Mouse (Mus musculus) hindbrain, embryonic 12.5 days (tissue): Measurements from ENCODE around the gene Stk33. TPM values are rescaled to one million over a fixed set of nuclear protein-coding genes. Genes with fewer than 3 reads are reported as not detected.

ENCODE experiments used
- ATAC-seq: fragments of 200-750 bp; cut with Nextera tagmentation; 2 replicates; pipeline ENCODE4 v1.8.0; 2017; ENCODE audit warnings: moderate TSS enrichment; ENCODE audit not compliant: low FRiP score
- H3K27ac ChIP-seq: fragments of 300-500 bp; sonication (generic); 2 replicates; pipeline ENCODE4 v1.5.1; 2016; ENCODE audit warnings: mild to moderate bottlenecking
- H3K27me3 ChIP-seq: fragments of 300-500 bp; sonication (generic); 2 replicates; pipeline ENCODE4 v1.6.1; 2016; ENCODE audit warnings: mild to moderate bottlenecking
- H3K36me3 ChIP-seq: fragments of 300-500 bp; sonication (generic); 2 replicates; pipeline ENCODE4 v1.6.1; 2016; ENCODE audit warnings: mild to moderate bottlenecking
- H3K4me1 ChIP-seq: fragments of 300-500 bp; sonication (generic); 2 replicates; pipeline ENCODE4 v1.6.1; 2016
- H3K4me2 ChIP-seq: fragments of 300-500 bp; sonication (generic); replicated peaks from 2 replicates; pipeline ENCODE4 v1.6.1; 2016; ENCODE audit warnings: mild to moderate bottlenecking
- H3K4me3 ChIP-seq: fragments of 300-500 bp; sonication (generic); 2 replicates; pipeline ENCODE4 v1.5.1; 2016; ENCODE audit warnings: mild to moderate bottlenecking
- H3K9ac ChIP-seq: fragments of 300-500 bp; sonication (generic); 2 replicates; pipeline ENCODE4 v1.6.1; 2016; ENCODE audit warnings: mild to moderate bottlenecking, moderate library complexity
- H3K9me3 ChIP-seq: fragments of 300-500 bp; sonication (generic); replicated peaks from 2 replicates; pipeline ENCODE4 v1.6.1; 2016; ENCODE audit warnings: mild to moderate bottlenecking
- WGBS: fragments of 180-500 bp; shearing (Covaris S2); methylation state at CpG from one replicate; pipeline ENCODE4 v1.1.7; 2016; 5-methylcytosine and 5-hydroxymethylcytosine counted together
- polyA plus RNA-seq: library from polyadenylated mRNA; unstranded; fragments of >200 nt; fragmentation: Nextera tagmentation; extraction: Ambion mirVana; gene quantifications from 2 replicates; pipeline ENCODE4 v1.2.1, GENCODE M21; 2016

Stk33 gene
- polyA plus RNA-seq, 1 experiment from 2014 or later, result 6.8 TPM

GRCm38 (mm10) chr7:109275151-109275550, 163.7 kb downstream of the Stk33 start:
- ATAC-seq, result no peak
- H3K4me3 ChIP-seq, result no peak overlapping the region
- H3K9me3 ChIP-seq, result no peaks in the 10 kb centered on the region
- 85% methylated on average over 3 of the region's 3 CpGs for WGBS
- no peaks in the 10 kb centered on the region for H3K27me3 ChIP-seq
- no peak overlapping the region for H3K27ac ChIP-seq
- no peak overlapping the region for H3K4me2 ChIP-seq
- H3K4me1 ChIP-seq, result peaks cover 15% of the 10 kb centered on the region; the same call in 1 of the 2 replicates
- H3K36me3 ChIP-seq, result no peaks in the 10 kb centered on the region
- H3K9ac ChIP-seq, result no peak overlapping the region

- no peaks in the 10 kb centered on the region for H3K27me3 ChIP-seq
- no peak overlapping the region for H3K4me2 ChIP-seq
- no peak for ATAC-seq
- WGBS, result 67% methylated on average over 3 of the region's 3 CpGs
- no peak overlapping the region for H3K4me3 ChIP-seq
- H3K9ac ChIP-seq, result no peak overlapping the region
- H3K4me1 ChIP-seq, result peaks cover 16% of the 10 kb centered on the region; the same call in 1 of the 2 replicates
- H3K36me3 ChIP-seq, result no peaks in the 10 kb centered on the region
- no peaks in the 10 kb centered on the region for H3K9me3 ChIP-seq
- H3K27ac ChIP-seq, result no peak overlapping the region
Observed at GRCm38 (mm10) chr7:109274289-109274688, 164.6 kb downstream of the Stk33 start.

GRCm38 (mm10) chr7:109269046-109269445, 169.8 kb downstream of the Stk33 start:
- Histone ChIP-seq H3K27me3 (no peaks in the 10 kb centered on the region), H3K36me3 (no peaks in the 10 kb centered on the region), H3K9ac (no peak overlapping the region), H3K4me2 (no peak overlapping the region), H3K9me3 (no peaks in the 10 kb centered on the region), H3K27ac (no peak overlapping the region), H3K4me1 (peaks cover 17% of the 10 kb centered on the region), H3K4me3 (no peak overlapping the region)
- peak; percentile 28; the same call in 1 of the 2 replicates for ATAC-seq
- 55% methylated on average over 4 of the region's 4 CpGs for WGBS

GRCm38 (mm10) chr7:109267370-109267769, 171.5 kb downstream of the Stk33 start:
- Histone ChIP-seq H3K4me3 (no peak overlapping the region), H3K9ac (no peak overlapping the region), H3K27me3 (no peaks in the 10 kb centered on the region), H3K36me3 (no peaks in the 10 kb centered on the region), H3K27ac (no peak overlapping the region), H3K9me3 (no peaks in the 10 kb centered on the region), H3K4me1 (peaks cover 17% of the 10 kb centered on the region), H3K4me2 (no peak overlapping the region)
- ATAC-seq, result 0 out of 2 replicates have a peak, but pooled peaks have one; percentile 38
- WGBS, result 58% methylated on average over 4 of the region's 4 CpGs

GRCm38 (mm10) chr7:109266181-109266580, 172.7 kb downstream of the Stk33 start:
- 38% methylated on average over 1 of the region's 1 CpGs for WGBS
- H3K27me3 ChIP-seq, result no peaks in the 10 kb centered on the region; the same call in 1 of the 2 replicates
- no peak overlapping the region for H3K27ac ChIP-seq
- H3K4me3 ChIP-seq, result no peak overlapping the region
- no peaks in the 10 kb centered on the region for H3K36me3 ChIP-seq
- H3K9me3 ChIP-seq, result no peaks in the 10 kb centered on the region
- H3K4me1 ChIP-seq, result peaks cover 17% of the 10 kb centered on the region
- no peak overlapping the region for H3K9ac ChIP-seq
- H3K4me2 ChIP-seq, result no peak overlapping the region
- peak; percentile 18; the same call in 1 of the 2 replicates for ATAC-seq

- H3K4me2 ChIP-seq, result no peak overlapping the region
- no peak for ATAC-seq
- 91% methylated on average over 5 of the region's 5 CpGs for WGBS
- H3K27me3 ChIP-seq, result no peaks in the 10 kb centered on the region; the same call in 1 of the 2 replicates
- no peaks in the 10 kb centered on the region for H3K36me3 ChIP-seq
- no peak overlapping the region for H3K4me3 ChIP-seq
- no peak overlapping the region for H3K9ac ChIP-seq
- peaks cover 17% of the 10 kb centered on the region for H3K4me1 ChIP-seq
- no peak overlapping the region for H3K27ac ChIP-seq
- no peaks in the 10 kb centered on the region for H3K9me3 ChIP-seq
Observed at GRCm38 (mm10) chr7:109265606-109266005, 173.3 kb downstream of the Stk33 start.

- Histone ChIP-seq H3K4me3 (no peak overlapping the region), H3K9me3 (no peaks in the 10 kb centered on the region), H3K27me3 (no peaks in the 10 kb centered on the region), H3K36me3 (no peaks in the 10 kb centered on the region), H3K9ac (no peak overlapping the region), H3K27ac (no peak overlapping the region), H3K4me2 (peak overlapping the region; percentile 41), H3K4me1 (peaks cover 12% of the 10 kb centered on the region; the same call in 1 of the 2 replicates)
- ATAC-seq, result peak; percentile 75
- 17% methylated on average over 28 of the region's 28 CpGs for WGBS
Observed at GRCm38 (mm10) chr7:109255506-109256352, 183.2 kb downstream of the Stk33 start.

- no peak overlapping the region for H3K4me3 ChIP-seq
- WGBS, result 87% methylated on average over 3 of the region's 3 CpGs
- no peak for ATAC-seq
- peaks cover 12% of the 10 kb centered on the region; the same call in 1 of the 2 replicates for H3K4me1 ChIP-seq
- no peak overlapping the region for H3K27ac ChIP-seq
- no peaks in the 10 kb centered on the region for H3K36me3 ChIP-seq
- H3K9me3 ChIP-seq, result no peaks in the 10 kb centered on the region
- no peak overlapping the region for H3K9ac ChIP-seq
- no peaks in the 10 kb centered on the region for H3K27me3 ChIP-seq
- no peak overlapping the region for H3K4me2 ChIP-seq
Observed at GRCm38 (mm10) chr7:109251418-109251817, 187.5 kb downstream of the Stk33 start.

GRCm38 (mm10) chr7:109244776-109245175, 194.1 kb downstream of the Stk33 start:
- Histone ChIP-seq H3K4me2 (no peak overlapping the region), H3K27ac (no peak overlapping the region), H3K9me3 (no peaks in the 10 kb centered on the region), H3K36me3 (no peaks in the 10 kb centered on the region), H3K9ac (no peak overlapping the region), H3K4me1 (0 out of 2 replicates have a peak, but pooled peaks cover 6% of the 10 kb centered on the region), H3K27me3 (no peaks in the 10 kb centered on the region), H3K4me3 (no peak overlapping the region)
- 98% methylated on average over 10 of the region's 10 CpGs for WGBS
- ATAC-seq, result no peak

GRCm38 (mm10) chr7:109241313-109241712, 197.6 kb downstream of the Stk33 start:
- no peak overlapping the region for H3K4me2 ChIP-seq
- H3K27me3 ChIP-seq, result no peaks in the 10 kb centered on the region
- peak; percentile 46 for ATAC-seq
- no peaks in the 10 kb centered on the region for H3K9me3 ChIP-seq
- H3K36me3 ChIP-seq, result no peaks in the 10 kb centered on the region
- no peak overlapping the region for H3K9ac ChIP-seq
- 0 out of 2 replicates have a peak, but pooled peaks cover 6% of the 10 kb centered on the region for H3K4me1 ChIP-seq
- H3K27ac ChIP-seq, result no peak overlapping the region
- H3K4me3 ChIP-seq, result no peak overlapping the region
- 13% methylated on average over 19 of the region's 19 CpGs for WGBS

GRCm38 (mm10) chr7:109239346-109239745, 199.5 kb downstream of the Stk33 start:
- Histone ChIP-seq H3K4me1 (peaks cover 12% of the 10 kb centered on the region; the same call in 1 of the 2 replicates), H3K27me3 (no peaks in the 10 kb centered on the region), H3K9ac (no peak overlapping the region), H3K4me3 (no peak overlapping the region), H3K4me2 (no peak overlapping the region), H3K9me3 (no peaks in the 10 kb centered on the region), H3K27ac (no peak overlapping the region), H3K36me3 (no peaks in the 10 kb centered on the region)
- 61% methylated on average over 1 of the region's 1 CpGs for WGBS
- ATAC-seq, result no peak

GRCm38 (mm10) chr7:109238724-109239123, 200.2 kb downstream of the Stk33 start:
- H3K4me1 ChIP-seq, result peaks cover 18% of the 10 kb centered on the region; the same call in 1 of the 2 replicates
- no peaks in the 10 kb centered on the region for H3K36me3 ChIP-seq
- no peak for ATAC-seq
- H3K9ac ChIP-seq, result no peak overlapping the region
- no peak overlapping the region for H3K27ac ChIP-seq
- no peak overlapping the region for H3K4me2 ChIP-seq
- no peaks in the 10 kb centered on the region for H3K27me3 ChIP-seq
- H3K9me3 ChIP-seq, result no peaks in the 10 kb centered on the region
- WGBS, result 73% methylated on average over 10 of the region's 10 CpGs
- no peak overlapping the region for H3K4me3 ChIP-seq
